Mouse (Mus musculus) R1 (cell line): ENCODE data around the gene Pomt1.
A peak's percentile ranks its signal among the peaks of the same experiment; 100 is the strongest.
"Not testable (repeated sequence)": the region's sequence is repeated elsewhere in the genome, so short reads cannot be mapped to it uniquely, and the experiment has no call there.

Experiments used
- DNase-seq: peaks from one replicate; pipeline ENCODE4 v3.0.0-alpha.2; 2018; ENCODE audit warnings: low read depth, low spot score

Pomt1 gene

GRCm38 (mm10) chr2:32282289-32282688, 45.9 kb downstream of the Pomt1 start:
- no peak for DNase-seq

GRCm38 (mm10) chr2:32282727-32283126, 46.3 kb downstream of the Pomt1 start:
- DNase-seq: peak; percentile 82

GRCm38 (mm10) chr2:32283986-32284385, 47.6 kb downstream of the Pomt1 start:
- no peak for DNase-seq

- no peak for DNase-seq
These were observed 51.0 kb downstream of the Pomt1 start, which contains the start of gene Golga2 for GRCm38 (mm10) chr2:32287334-32287840. TSS of gene Golga2 (plus strand) at chr2:32287384.

- peak; percentile 99 for DNase-seq
These were observed 51.6 kb downstream of the Pomt1 start, which contains the start of gene Swi5 for GRCm38 (mm10) chr2:32287923-32288367. TSS of gene Swi5 (minus strand) at chr2:32288075.

- DNase-seq: no peak
These were observed 52.1 kb downstream of the Pomt1 start for GRCm38 (mm10) chr2:32288371-32288931.

- DNase-seq: peak; percentile 78
These were observed 53.2 kb downstream of the Pomt1 start for GRCm38 (mm10) chr2:32289578-32289977.

GRCm38 (mm10) chr2:32294348-32294747, 58.0 kb downstream of the Pomt1 start:
- DNase-seq: no peak

- no peak for DNase-seq
These were observed 58.9 kb downstream of the Pomt1 start for GRCm38 (mm10) chr2:32295285-32295684.

GRCm38 (mm10) chr2:32295842-32296241, 59.5 kb downstream of the Pomt1 start:
- not testable (repeated sequence) for DNase-seq

GRCm38 (mm10) chr2:32299469-32299868, 63.1 kb downstream of the Pomt1 start:
- DNase-seq: no peak

GRCm38 (mm10) chr2:32302952-32303351, 66.6 kb downstream of the Pomt1 start:
- no peak for DNase-seq

GRCm38 (mm10) chr2:32304145-32304832, 67.9 kb downstream of the Pomt1 start:
- DNase-seq: peak; percentile 71
